Mouse (Mus musculus) limb, embryonic 12.5 days (tissue): ENCODE measurements around the gene C530008M17Rik. TPM values are rescaled to one million over a fixed set of nuclear protein-coding genes. Genes with fewer than 3 reads are reported as not detected.
A peak's percentile ranks its signal among the peaks of the same experiment; 100 is the strongest.

Experiments
- ATAC-seq: fragments of 200-750 bp; cut with Nextera tagmentation; 2 replicates; pipeline ENCODE4 v1.8.0; 2017; ENCODE audit warnings: low read depth, moderate TSS enrichment; ENCODE audit not compliant: insufficient number of reproducible peaks, insufficient read depth, low FRiP score, low TSS enrichment
- H3K27ac ChIP-seq: fragments of 300-500 bp; sonication (generic); 2 replicates; pipeline ENCODE4 v1.5.1; 2016; ENCODE audit warnings: mild to moderate bottlenecking, moderate library complexity
- H3K27me3 ChIP-seq: fragments of 300-500 bp; sonication (generic); 2 replicates; pipeline ENCODE4 v1.6.1; 2016; ENCODE audit warnings: mild to moderate bottlenecking, moderate library complexity
- H3K36me3 ChIP-seq: fragments of 300-500 bp; sonication (generic); 2 replicates; pipeline ENCODE4 v1.6.1; 2016; ENCODE audit warnings: mild to moderate bottlenecking, moderate library complexity
- H3K4me1 ChIP-seq: fragments of 300-500 bp; sonication (generic); replicated peaks from 2 replicates; pipeline ENCODE4 v1.6.1; 2016
- H3K4me2 ChIP-seq: fragments of 300-500 bp; sonication (generic); 2 replicates; pipeline ENCODE4 v1.6.1; 2016; ENCODE audit warnings: mild to moderate bottlenecking, moderate library complexity
- H3K4me3 ChIP-seq: fragments of 300-500 bp; sonication (generic); replicated peaks from 2 replicates; pipeline ENCODE4 v1.5.1; 2016; ENCODE audit warnings: mild to moderate bottlenecking
- H3K9ac ChIP-seq: fragments of 300-500 bp; sonication (generic); replicated peaks from 2 replicates; pipeline ENCODE4 v1.6.1; 2016; ENCODE audit warnings: mild to moderate bottlenecking, moderate library complexity
- H3K9me3 ChIP-seq: fragments of 300-500 bp; sonication (generic); 2 replicates; pipeline ENCODE4 v1.6.1; 2016; ENCODE audit warnings: mild to moderate bottlenecking, moderate library complexity
- WGBS: fragments of 180-500 bp; shearing (Covaris S2); methylation state at CpG from one replicate; pipeline ENCODE4 v1.1.7; 2016; 5-methylcytosine and 5-hydroxymethylcytosine counted together
- polyA plus RNA-seq: library from polyadenylated mRNA; unstranded; fragments of >200 nt; fragmentation: Nextera tagmentation; extraction: Ambion mirVana; gene quantifications from 2 replicates; pipeline ENCODE4 v1.2.1, GENCODE M21; 2016

Gene C530008M17Rik
- polyA plus RNA-seq, 1 experiment from 2014 or later: 31.9 TPM

DNA sequence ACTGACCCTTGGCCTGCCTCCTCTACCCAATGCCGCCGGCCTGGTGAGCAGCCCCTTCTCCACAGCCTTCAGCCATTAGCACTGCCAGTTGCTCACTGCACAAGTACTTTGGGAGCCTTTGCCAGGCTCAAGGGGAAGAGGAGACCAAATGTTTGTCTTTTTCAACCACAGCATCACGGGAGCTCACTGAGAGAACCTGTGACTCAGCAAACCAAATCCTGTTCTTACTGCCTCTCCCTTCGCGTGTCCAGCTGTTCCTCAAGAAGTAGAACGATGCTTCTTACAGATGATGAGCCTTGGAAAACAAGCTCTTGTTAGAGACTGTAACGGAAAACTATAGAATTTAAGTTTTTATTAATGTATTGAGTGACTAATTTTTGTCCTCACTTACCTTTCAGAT, 12.1 kb upstream of the C530008M17Rik start:
- no peak for ATAC-seq
- Histone ChIP-seq H3K4me2 (no peak overlapping the region), H3K4me3 (no peak overlapping the region), H3K36me3 (peaks cover 66% of the 10 kb centered on the region), H3K4me1 (no peaks in the 10 kb centered on the region), H3K27ac (no peak overlapping the region), H3K9ac (no peak overlapping the region), H3K27me3 (no peaks in the 10 kb centered on the region), H3K9me3 (no peaks in the 10 kb centered on the region)
- 91% methylated on average over 7 of the region's 7 CpGs for WGBS

DNA sequence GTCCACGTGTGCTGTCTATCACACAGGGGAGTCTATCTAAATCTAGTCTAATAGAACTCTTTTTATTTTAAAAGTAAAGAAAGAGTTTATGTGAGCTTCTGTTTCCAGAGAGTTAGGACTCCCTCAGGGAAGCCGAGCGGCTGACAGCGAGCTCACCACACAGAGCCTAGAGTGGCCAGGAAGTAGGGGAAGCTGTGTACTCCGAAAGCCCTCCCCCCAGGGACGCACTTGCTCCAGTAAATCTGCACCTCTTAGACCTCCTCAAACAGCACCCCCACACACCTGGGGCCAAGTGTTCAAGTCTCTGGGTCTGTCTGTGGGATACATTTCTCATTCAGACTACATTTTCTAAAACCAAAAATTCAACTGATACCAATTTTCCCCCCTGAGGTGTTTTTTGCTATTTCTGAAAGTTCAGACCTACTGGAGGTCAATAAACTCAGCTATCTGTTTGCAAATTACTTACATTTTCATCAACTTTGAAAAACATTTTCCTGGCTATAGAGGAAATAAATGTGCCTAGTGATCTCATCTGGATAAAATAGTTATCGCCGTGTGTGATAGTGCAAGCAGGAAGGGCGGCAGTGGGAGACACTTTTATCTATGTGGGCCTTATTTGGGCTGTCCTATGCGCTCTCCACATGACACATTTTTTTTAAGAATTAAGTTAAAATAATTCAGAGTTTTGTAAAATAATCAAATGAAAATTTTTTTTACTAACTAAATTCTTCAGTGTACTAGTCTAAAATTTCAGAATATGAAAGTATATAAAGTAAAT, 11.0 kb upstream of the C530008M17Rik start:
- no peak for ATAC-seq
- no peak overlapping the region for H3K27ac ChIP-seq
- H3K9ac ChIP-seq: no peak overlapping the region
- H3K36me3 ChIP-seq: peaks cover 57% of the 10 kb centered on the region
- H3K9me3 ChIP-seq: no peaks in the 10 kb centered on the region
- no peak overlapping the region for H3K4me2 ChIP-seq
- H3K4me1 ChIP-seq: no peaks in the 10 kb centered on the region
- H3K27me3 ChIP-seq: no peaks in the 10 kb centered on the region
- H3K4me3 ChIP-seq: no peak overlapping the region
- 91% methylated on average over 10 of the region's 10 CpGs for WGBS

DNA sequence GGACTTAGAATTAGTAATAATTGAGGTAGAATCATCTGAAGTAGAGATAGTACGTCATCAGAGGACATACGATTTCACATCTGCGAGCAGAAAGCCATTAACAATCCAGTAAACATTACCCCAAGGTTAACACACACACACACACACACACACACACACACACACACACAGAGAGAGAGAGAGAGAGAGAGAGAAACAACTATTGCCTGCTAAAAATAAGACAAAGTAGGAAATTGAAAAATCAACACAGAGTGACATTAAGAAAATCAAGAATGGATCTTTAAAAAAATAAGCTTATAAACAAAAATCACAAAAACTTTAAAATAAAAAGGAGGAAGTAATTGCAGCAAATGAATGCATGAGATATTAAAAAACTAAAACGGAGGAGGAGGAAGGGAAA, 6.4 kb upstream of the C530008M17Rik start:
- no peak overlapping the region for H3K4me3 ChIP-seq
- peaks cover 16% of the 10 kb centered on the region; the same call in 1 of the 2 replicates for H3K36me3 ChIP-seq
- 78% methylated on average over 4 of the region's 4 CpGs for WGBS
- no peaks in the 10 kb centered on the region for H3K27me3 ChIP-seq
- H3K27ac ChIP-seq: no peak overlapping the region
- no peak for ATAC-seq
- H3K9ac ChIP-seq: no peak overlapping the region
- no peaks in the 10 kb centered on the region for H3K4me1 ChIP-seq
- no peaks in the 10 kb centered on the region for H3K9me3 ChIP-seq
- no peak overlapping the region for H3K4me2 ChIP-seq

DNA sequence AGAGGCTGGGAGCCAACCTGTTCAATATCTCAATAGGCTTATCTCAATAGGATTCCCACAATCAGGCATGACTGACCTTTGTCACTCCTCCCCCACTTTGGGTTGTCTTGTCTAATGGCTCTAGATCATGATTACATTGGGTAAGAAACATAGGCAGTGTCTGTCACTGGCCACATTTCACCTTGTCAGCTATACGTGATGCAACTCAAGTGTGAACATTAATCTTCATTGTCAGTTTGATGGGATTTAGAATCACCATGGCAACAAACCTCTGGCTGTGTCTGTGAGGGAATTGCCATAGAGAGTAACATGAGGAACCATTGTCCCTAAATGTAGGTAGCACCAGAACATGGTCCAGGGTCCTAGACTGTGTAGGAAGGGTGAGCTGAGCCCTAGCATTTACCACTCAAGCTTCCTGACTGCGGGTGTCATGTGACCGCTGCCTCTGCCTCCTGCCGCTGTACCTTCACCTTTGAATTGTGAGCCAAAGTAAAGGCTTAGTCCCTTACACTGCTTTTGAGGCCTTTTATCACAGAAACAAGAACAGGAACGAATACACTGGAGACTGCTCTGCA, 5.1 kb upstream of the C530008M17Rik start:
- no peaks in the 10 kb centered on the region for H3K9me3 ChIP-seq
- no peak overlapping the region for H3K9ac ChIP-seq
- peaks cover 11% of the 10 kb centered on the region; the same call in 1 of the 2 replicates for H3K36me3 ChIP-seq
- no peak overlapping the region for H3K4me2 ChIP-seq
- H3K4me1 ChIP-seq: no peaks in the 10 kb centered on the region
- H3K27me3 ChIP-seq: no peaks in the 10 kb centered on the region
- WGBS: 73% methylated on average over 5 of the region's 5 CpGs
- ATAC-seq: no peak
- H3K27ac ChIP-seq: no peak overlapping the region
- no peak overlapping the region for H3K4me3 ChIP-seq

DNA sequence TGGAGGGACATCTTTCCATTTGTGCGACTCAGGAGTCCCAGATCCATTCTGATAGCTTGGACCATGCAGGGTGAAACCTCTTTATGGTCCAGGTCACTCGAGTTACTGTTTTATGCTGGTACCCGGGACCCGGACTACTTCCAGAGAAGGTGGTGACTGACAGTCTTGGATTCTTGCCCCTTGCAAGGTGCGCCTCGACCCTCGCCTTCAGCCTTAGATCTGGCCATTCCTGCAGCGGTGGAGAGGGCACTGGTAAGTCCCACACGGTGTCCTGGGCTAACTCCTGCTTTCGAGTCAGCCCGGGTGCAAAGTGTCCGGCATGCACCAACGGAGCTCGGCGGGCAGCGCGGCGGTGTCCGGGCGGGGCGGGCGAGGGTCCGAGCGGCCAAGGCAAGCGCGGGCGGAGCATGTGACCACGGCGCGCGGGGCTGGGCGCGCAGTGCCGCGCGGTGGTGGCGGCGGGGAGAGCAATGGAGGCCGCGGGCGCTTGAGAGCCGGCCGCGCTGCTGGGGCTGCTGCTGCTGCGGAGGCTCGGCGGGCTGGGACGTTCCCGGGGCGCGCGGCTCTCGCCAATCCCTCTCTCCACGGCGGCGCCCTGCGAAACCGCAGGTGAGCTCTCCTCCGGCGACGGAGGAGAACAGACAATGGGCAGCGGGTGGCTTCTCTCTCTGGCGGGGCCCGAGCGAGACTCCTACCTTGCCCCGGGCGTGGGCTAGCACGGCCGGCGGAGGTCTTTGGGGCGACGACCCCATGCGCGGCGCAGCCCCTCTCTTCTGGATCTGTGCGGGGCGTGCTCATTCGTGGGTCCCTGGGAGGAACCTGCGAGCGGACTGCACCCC, 1.2 kb downstream of the C530008M17Rik start:
- no peaks in the 10 kb centered on the region for H3K36me3 ChIP-seq
- peak overlapping the region; percentile 92 for H3K9ac ChIP-seq
- peak overlapping the region; percentile 72 for H3K4me3 ChIP-seq
- H3K27ac ChIP-seq: peak overlapping the region; percentile 88
- peaks cover 19% of the 10 kb centered on the region for H3K4me1 ChIP-seq
- WGBS: 1% methylated on average over 77 of the region's 80 CpGs
- peak overlapping the region; percentile 83 for H3K4me2 ChIP-seq
- 0 out of 2 replicates have a peak, but pooled peaks cover 5% of the 10 kb centered on the region for H3K27me3 ChIP-seq
- peak; percentile 84 for ATAC-seq
- H3K9me3 ChIP-seq: no peaks in the 10 kb centered on the region

DNA sequence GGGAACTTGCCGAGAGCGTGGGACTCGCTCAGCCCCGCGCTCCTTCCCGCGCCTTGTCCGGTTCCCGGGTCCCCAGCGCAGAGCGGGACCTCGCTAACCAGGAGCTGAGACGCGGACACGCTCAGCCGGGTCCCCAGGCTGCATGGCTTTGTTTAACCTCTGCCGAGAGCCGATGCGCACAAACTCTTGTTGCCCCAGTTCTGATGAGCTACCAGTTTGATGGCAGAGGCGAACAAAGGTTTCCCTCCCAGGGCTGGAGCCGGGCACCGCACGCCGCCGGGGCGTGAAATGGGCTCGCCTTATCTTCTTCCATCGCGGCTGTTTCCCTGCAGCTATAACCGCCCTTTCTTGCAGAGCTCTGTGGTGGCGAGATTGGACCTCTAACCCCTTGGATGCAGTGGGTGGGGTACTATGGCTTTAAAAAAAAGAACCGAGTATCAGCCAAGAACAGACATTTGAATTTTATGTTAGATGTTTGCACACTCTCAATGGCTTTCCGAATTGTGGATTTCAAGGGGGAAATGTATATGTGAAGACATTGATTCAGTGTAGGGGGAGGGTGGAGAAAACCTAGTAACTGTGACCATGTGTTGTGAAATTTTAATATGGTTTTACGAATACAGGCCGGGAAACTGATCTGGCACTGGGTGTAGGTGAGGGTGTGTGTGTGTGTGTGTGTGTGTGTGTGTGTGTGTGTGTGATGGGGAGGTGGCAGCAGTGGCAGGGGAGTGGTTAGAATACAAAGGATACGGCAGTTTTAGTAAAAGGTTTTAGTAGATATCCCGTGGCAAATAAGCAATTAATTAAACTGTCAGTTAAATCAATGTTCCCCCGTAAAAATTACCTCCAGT, 2.0 kb downstream of the C530008M17Rik start:
- Histone ChIP-seq H3K9ac (peak overlapping the region; percentile 92), H3K27ac (peak overlapping the region; percentile 88), H3K36me3 (no peaks in the 10 kb centered on the region), H3K9me3 (no peaks in the 10 kb centered on the region), H3K4me3 (peak overlapping the region; percentile 72), H3K4me1 (peaks cover 19% of the 10 kb centered on the region), H3K27me3 (0 out of 2 replicates have a peak, but pooled peaks cover 5% of the 10 kb centered on the region), H3K4me2 (peak overlapping the region; percentile 83)
- WGBS: under 1% methylated on average over 38 of the region's 38 CpGs
- ATAC-seq: peak; percentile 66

DNA sequence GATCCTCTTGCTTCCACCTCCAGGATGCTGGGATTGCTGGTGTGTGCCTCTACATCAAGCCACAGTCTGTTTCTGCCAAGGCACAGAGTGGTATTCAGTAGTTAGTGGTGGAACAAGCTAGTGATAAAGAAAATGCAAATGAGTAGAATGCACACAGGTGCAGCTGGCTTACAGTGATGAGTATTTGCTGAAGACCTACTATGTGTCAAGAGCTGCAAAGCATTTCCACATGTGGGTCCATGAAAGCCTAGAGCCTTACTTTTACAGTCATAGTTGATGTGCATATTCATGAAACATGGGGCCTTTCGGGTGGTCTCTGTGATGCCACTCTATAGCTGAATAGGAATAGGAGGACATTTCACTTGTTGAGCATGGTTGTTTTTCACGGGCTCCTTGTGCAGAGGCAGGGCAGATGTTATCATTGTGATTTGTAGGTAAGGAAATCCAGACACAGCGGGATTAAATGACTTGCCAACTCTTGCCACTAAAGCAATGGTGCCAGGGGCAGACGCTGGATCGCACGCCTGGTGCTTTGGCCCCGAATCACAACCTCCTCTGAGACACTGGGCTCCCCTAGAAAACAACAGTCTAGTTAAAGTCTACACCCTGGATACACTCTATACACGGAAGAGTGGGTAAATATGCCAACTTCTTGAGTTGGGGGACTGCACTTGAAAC, 3.8 kb downstream of the C530008M17Rik start:
- H3K9ac ChIP-seq: no peak overlapping the region
- H3K9me3 ChIP-seq: no peaks in the 10 kb centered on the region
- no peak overlapping the region for H3K27ac ChIP-seq
- ATAC-seq: no peak
- H3K4me1 ChIP-seq: peaks cover 24% of the 10 kb centered on the region
- no peak overlapping the region for H3K4me3 ChIP-seq
- WGBS: 85% methylated on average over 8 of the region's 8 CpGs
- H3K36me3 ChIP-seq: no peaks in the 10 kb centered on the region
- H3K27me3 ChIP-seq: 0 out of 2 replicates have a peak, but pooled peaks cover 5% of the 10 kb centered on the region
- H3K4me2 ChIP-seq: no peak overlapping the region

DNA sequence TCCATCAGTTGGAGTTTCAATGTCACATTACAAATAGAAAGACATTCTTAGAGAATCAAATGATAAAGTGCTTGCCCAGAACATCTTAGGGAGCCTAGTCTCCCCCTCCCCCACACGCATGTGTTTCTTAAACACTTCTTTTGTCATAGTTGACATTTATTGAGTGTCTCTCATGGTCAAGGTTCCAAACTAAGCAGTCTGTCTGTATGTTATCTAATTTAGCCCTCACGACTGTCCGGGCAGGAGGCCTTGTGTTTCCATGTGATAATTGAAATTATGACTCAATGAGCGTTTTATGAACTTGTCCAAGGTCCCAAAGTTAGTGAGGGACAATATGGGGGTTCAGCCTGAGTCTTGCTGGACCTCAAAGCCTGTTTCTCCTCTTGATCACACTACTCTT, 5.0 kb downstream of the C530008M17Rik start:
- no peak overlapping the region for H3K9ac ChIP-seq
- H3K36me3 ChIP-seq: no peaks in the 10 kb centered on the region
- H3K9me3 ChIP-seq: no peaks in the 10 kb centered on the region
- H3K4me2 ChIP-seq: no peak overlapping the region
- no peak overlapping the region for H3K27ac ChIP-seq
- H3K4me1 ChIP-seq: peaks cover 33% of the 10 kb centered on the region
- no peak overlapping the region for H3K4me3 ChIP-seq
- 64% methylated on average over 4 of the region's 4 CpGs for WGBS
- no peak for ATAC-seq
- 0 out of 2 replicates have a peak, but pooled peaks cover 5% of the 10 kb centered on the region for H3K27me3 ChIP-seq

DNA sequence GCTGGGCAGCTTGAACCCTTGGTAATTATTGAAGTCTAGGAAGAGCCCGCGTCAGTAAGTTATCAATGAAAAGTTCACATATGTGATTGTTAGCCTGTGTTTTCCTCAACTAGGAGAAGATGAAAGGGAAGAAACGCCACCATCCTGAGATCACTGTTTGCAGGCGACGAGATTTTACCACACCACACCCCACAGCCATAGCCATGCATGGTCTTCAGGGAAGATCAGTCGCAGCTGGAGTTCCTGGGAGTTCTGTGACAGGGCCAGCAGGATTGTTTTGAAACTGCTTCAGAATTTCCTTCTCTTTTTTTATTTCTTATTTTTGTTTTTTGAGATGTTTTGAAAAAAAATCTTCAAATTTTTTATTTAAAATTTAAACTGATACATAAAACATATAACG, 8.6 kb downstream of the C530008M17Rik start:
- H3K4me3 ChIP-seq: no peak overlapping the region
- H3K4me1 ChIP-seq: peaks cover 40% of the 10 kb centered on the region
- ATAC-seq: no peak
- H3K36me3 ChIP-seq: no peaks in the 10 kb centered on the region
- no peak overlapping the region for H3K4me2 ChIP-seq
- WGBS: 58% methylated on average over 7 of the region's 7 CpGs
- no peaks in the 10 kb centered on the region for H3K9me3 ChIP-seq
- H3K27me3 ChIP-seq: no peaks in the 10 kb centered on the region
- H3K27ac ChIP-seq: no peak overlapping the region
- H3K9ac ChIP-seq: no peak overlapping the region

DNA sequence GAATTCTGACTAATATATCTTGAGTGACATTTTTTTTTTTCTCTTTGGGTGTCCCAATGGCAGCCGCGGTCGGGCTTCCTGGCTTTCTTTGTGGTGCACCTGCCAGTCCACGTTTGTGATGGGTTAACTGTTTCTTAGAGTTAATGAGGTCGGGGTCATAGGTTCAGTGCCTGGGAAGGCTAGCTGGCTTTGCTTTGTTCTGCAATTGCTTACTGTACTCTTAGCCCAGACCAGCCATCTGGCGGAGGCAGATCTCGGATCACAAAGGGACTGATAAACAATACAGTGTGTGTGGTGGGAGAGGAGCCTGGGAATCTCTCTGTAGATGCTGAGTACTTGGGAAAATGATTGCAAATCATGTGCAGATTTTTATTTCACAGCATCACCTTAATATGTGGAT, 9.1 kb downstream of the C530008M17Rik start:
- Histone ChIP-seq H3K4me1 (peaks cover 40% of the 10 kb centered on the region), H3K9ac (no peak overlapping the region), H3K4me2 (no peak overlapping the region), H3K4me3 (no peak overlapping the region), H3K36me3 (no peaks in the 10 kb centered on the region), H3K27ac (no peak overlapping the region), H3K9me3 (no peaks in the 10 kb centered on the region), H3K27me3 (no peaks in the 10 kb centered on the region)
- 14% methylated on average over 7 of the region's 7 CpGs for WGBS
- ATAC-seq: no peak
